ENCODE assay signal across 8 mouse cellular contexts in the genomic region with DNA sequence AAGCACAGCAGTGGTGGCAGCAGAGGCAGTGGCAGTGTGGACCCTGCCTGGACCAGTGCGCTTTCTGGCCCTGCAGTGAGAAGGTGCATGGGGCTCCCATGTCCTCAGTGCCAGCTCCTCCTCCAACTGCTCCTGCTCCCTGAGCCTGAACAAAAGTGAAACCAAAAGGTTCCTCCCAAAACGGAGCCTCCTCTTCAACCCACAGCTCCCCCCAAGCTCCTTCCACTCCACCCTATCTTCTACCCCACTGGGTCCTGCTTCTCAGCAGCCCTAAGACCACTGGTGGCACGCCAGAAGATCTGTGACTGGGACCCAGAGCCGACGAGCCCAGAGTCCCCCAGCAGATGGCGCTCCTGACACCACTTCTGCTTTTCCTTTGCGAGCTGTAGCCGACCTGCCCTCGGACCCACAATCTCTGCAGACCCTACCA.
DNase-seq lines count a peak whose midpoint lies in the region; ATAC-seq and TF ChIP-seq lines count a peak whose summit lies in the region.
"Not testable (repeated sequence)": the region's sequence is repeated elsewhere in the genome, so short reads cannot be mapped to it uniquely, and the experiment has no call there.

No protein-coding gene starts in this region.

- H3K27ac ChIP-seq in CH12.LX (ENCODE audit: insufficient read depth, low read depth); liver, postnatal 0 days (ENCODE audit: low read depth); midbrain, embryonic 16.5 days (ENCODE audit: low read length); thymus, adult 2 months (ENCODE audit: control insufficient read depth, insufficient read depth, low read length): not testable (repeated sequence)

- DNase-seq in CH12.LX (ENCODE audit: extremely low read depth): peak; percentile 7
- DNase-seq in cerebellum, adult 8-10 months: peak; percentile 7
- DNase-seq in kidney, adult 9 months: peak; percentile 29
- DNase-seq in liver, postnatal 0 days; thymus, adult 2 months: not testable (repeated sequence)

- H3K4me2 ChIP-seq in CH12.LX (ENCODE audit: insufficient read depth, low read depth, poor library complexity, severe bottlenecking): peak overlapping the region; percentile 87
- not testable (repeated sequence) for H3K4me2 ChIP-seq in liver, postnatal 0 days (ENCODE audit: low read depth, low read length); midbrain, embryonic 16.5 days (ENCODE audit: low read length)

- not testable (repeated sequence) for H3K79me2 ChIP-seq in CH12.LX (replicated peaks; ENCODE audit: control insufficient read depth, extremely low read depth, insufficient read depth, poor library complexity, severe bottlenecking)

- H3K4me3 ChIP-seq in CH12.LX (replicated peaks in 1 of 3; ENCODE audit: low read depth in 2 of 3, low read length in 2 of 3, poor library complexity in 1 of 3): peak overlapping the region in 1 of 3 experiments; percentile 52
- H3K4me3 ChIP-seq in liver, postnatal 0 days (ENCODE audit: low read depth, low read length): peak overlapping the region; percentile 15; the same call in 1 of the 2 replicates
- H3K4me3 ChIP-seq in midbrain, embryonic 16.5 days (ENCODE audit: low read depth, low read length): not testable (repeated sequence)
- peak overlapping the region; percentile 29 for H3K4me3 ChIP-seq in thymus, adult 2 months (ENCODE audit: control insufficient read depth, insufficient read depth, low read length)

- H3K27me3 ChIP-seq in CH12.LX (replicated peaks); liver, postnatal 0 days (ENCODE audit: insufficient read depth, low read length); midbrain, embryonic 16.5 days (ENCODE audit: control insufficient read depth, insufficient read depth, low read depth, low read length); thymus, adult 2 months (ENCODE audit: control insufficient read depth, insufficient read depth, low read length): not testable (repeated sequence)

- 0 out of 4 replicates have a peak, but pooled peaks of 1 of the 2 experiments have one; percentile 3 for TF ChIP-seq CTCF in CH12.LX (conservative IDR thresholded peaks at IDR 0.05 in 1 of 2, IDR thresholded peaks at IDR 0.05 in 1 of 2; ENCODE audit: low read depth in 2 of 2, low read length in 2 of 2)
- peak; percentile 16 for TF ChIP-seq CTCF in liver, postnatal 0 days (IDR thresholded peaks at IDR 0.05; ENCODE audit: low read depth)
- TF ChIP-seq CTCF in thymus, adult 2 months (IDR thresholded peaks at IDR 0.05; ENCODE audit: borderline replicate concordance, control insufficient read depth, extremely low read depth, insufficient read depth, low read length, poor library complexity): not testable (repeated sequence)

- not testable (repeated sequence) for H3K4me1 ChIP-seq in CH12.LX (ENCODE audit: control insufficient read depth in 1 of 2, insufficient read depth in 2 of 2); liver, postnatal 0 days (ENCODE audit: insufficient read depth); midbrain, embryonic 16.5 days (ENCODE audit: control insufficient read depth, insufficient read depth, low read length); thymus, adult 2 months (replicated peaks; ENCODE audit: control insufficient read depth, insufficient read depth, low read length)

- not testable (repeated sequence) for TF ChIP-seq EP300 in CH12.LX (IDR thresholded peaks at IDR 0.05; ENCODE audit: low read length); liver, postnatal 0 days (IDR thresholded peaks at IDR 0.05; ENCODE audit: low read depth)

- H3K9ac ChIP-seq in CH12.LX (ENCODE audit: insufficient read depth, low read depth); liver, postnatal 0 days (replicated peaks); midbrain, embryonic 16.5 days (ENCODE audit: low read depth, low read length): not testable (repeated sequence)

- WGBS in liver, postnatal 0 days (ENCODE audit: insufficient replicate concordance): 4% methylated on average over 4 of the region's 9 CpGs
- 11% methylated on average over 1 of the region's 9 CpGs for WGBS in midbrain, embryonic 16.5 days
- WGBS in thymus, adult 2 months: 0% methylated on average over 4 of the region's 9 CpGs

- dilution Hi-C loops in CH12.LX (cut with MboI; ENCODE audit: extremely low pct_ligation_motif_present, extremely low pct_unique_long_range_greater_than_20kb, low sequenced_read_pairs): not testable (repeated sequence)

- H3K36me3 ChIP-seq in CH12.LX (replicated peaks in 1 of 2; ENCODE audit: control insufficient read depth in 1 of 2, insufficient read depth in 1 of 2, low read length in 1 of 2); liver, postnatal 0 days (replicated peaks; ENCODE audit: insufficient read depth, low read length); midbrain, embryonic 16.5 days (ENCODE audit: control insufficient read depth, insufficient read depth, low read length); thymus, adult 2 months (ENCODE audit: control insufficient read depth, insufficient read depth, low read length): not testable (repeated sequence)

- H3K9me3 ChIP-seq in CH12.LX (replicated peaks; ENCODE audit: low read length); liver, postnatal 0 days (ENCODE audit: low read length); midbrain, embryonic 16.5 days (replicated peaks; ENCODE audit: control insufficient read depth, low read length, poor library complexity, severe bottlenecking): not testable (repeated sequence)

- peak; percentile 78; the same call in 1 of the 2 replicates for ATAC-seq in frontal cortex, adult (ENCODE audit: low TSS enrichment)
- peak; percentile 86 to 92 for ATAC-seq in hematopoietic stem cell, adult 5-6 weeks (replicated peaks in 1 of 2; ENCODE audit: insufficient read depth in 1 of 2, low FRiP score in 2 of 2, low TSS enrichment in 1 of 2, low read depth in 1 of 2, poor library complexity in 2 of 2, severe bottlenecking in 2 of 2)
- ATAC-seq in liver, postnatal 0 days: not testable (repeated sequence)
- ATAC-seq in midbrain, embryonic 16.5 days: 0 out of 2 replicates have a peak, but pooled peaks have one; percentile 45

- in situ Hi-C loops in CH12.LX (cut with MboI; ENCODE audit: low pct_ligation_motif_present, low pct_unique_long_range_greater_than_20kb, low sequenced_read_pairs): not testable (repeated sequence)

- TF ChIP-seq RAD21 in CH12.LX (IDR thresholded peaks at IDR 0.05; ENCODE audit: low read depth, low read length): not testable (repeated sequence)

- TF ChIP-seq POLR2A in CH12.LX (IDR thresholded peaks at IDR 0.05; ENCODE audit: low read depth, low read length); thymus, adult 2 months (IDR thresholded peaks at IDR 0.05; ENCODE audit: control insufficient read depth, extremely low read depth, insufficient read depth, low read length, poor library complexity): not testable (repeated sequence)
